Mouse (Mus musculus): ENCODE data around the gene Gm20830. TPM values are rescaled to one million over a fixed set of nuclear protein-coding genes. Genes with fewer than 3 reads are reported as not detected.
"Not testable (repeated sequence)": the region's sequence is repeated elsewhere in the genome, so short reads cannot be mapped to it uniquely, and the experiment has no call there.

The Gm20830 gene
- polyA plus RNA-seq (2012; rRNA removed), result not detected in 2 replicates

GRCm38 (mm10) chrY:6918182-6918581, at the start of gene Gm20830:
Gm20830 (minus strand) TSS chrY:6918282.
- not testable (repeated sequence) for DNase-seq; H3K4me3 ChIP-seq (replicated peaks; ENCODE audit: insufficient read depth, low read depth, low read length); H3K4me1 ChIP-seq (ENCODE audit: control insufficient read depth, insufficient read depth, low read length); H3K27me3 ChIP-seq (ENCODE audit: control insufficient read depth, insufficient read depth, low read length); H3K27ac ChIP-seq (ENCODE audit: insufficient read depth, low read length)
- WGBS, result 9% methylated on average over 3 of the region's 3 CpGs

Other genes starting within 250 kb of the Gm20830 start
- not detected in 2 replicates for gene Gm21719, start 235.4 kb downstream of the Gm20830 start, polyA plus RNA-seq (2012; rRNA removed)